Mouse (Mus musculus) cerebellum, postnatal 4 days (tissue): ENCODE measurements around the gene Gm10382.

ENCODE experiments used
- DNase-seq, 2 experiments: peaks; one replicate each; pipeline ENCODE4 v3.0.0; 2022; ENCODE audit warnings: low spot score in 2 of 2, mixed read lengths in 1 of 2

The Gm10382 gene

GRCm38 (mm10) chr5:125389131-125389578 is at the start of gene Gm10382:
Gene Gm10382, plus strand, starts transcription at chr5:125389322.
- peak; percentile 58 to 77 for DNase-seq

DNA sequence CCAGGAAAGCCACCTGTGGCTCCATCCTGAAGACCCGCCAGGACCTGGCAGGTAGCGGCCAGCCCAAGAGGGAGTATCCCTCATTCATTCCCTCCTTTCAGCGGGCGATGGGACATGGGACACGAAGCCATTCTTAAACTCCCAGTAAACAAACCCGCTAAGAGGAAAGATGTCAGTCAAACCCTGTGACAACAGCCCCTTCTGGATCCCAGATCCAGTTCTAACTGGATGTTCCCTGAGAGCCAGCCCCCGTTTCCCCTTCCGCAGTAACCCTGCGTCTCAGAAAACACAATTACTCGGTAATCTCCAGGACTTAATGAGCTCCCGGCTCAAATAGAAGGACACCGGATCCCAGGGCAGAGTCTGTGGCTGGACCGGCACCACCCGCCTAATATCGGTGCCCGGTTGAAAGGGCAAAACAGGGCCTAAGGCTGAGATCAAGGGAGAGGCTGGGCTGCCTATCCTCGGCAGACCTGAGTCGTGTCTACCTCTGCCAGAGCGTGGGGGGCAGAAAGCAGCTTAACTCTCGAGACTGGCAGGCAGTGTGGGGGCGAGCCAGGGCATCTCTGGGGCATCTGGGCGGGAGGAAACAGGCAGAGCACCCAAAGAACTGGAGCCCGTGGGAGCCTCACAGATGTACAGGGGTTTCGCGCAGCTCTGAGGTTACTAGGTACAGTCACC is 49.1 kb upstream of the Gm10382 start:
- DNase-seq: no peak

DNA sequence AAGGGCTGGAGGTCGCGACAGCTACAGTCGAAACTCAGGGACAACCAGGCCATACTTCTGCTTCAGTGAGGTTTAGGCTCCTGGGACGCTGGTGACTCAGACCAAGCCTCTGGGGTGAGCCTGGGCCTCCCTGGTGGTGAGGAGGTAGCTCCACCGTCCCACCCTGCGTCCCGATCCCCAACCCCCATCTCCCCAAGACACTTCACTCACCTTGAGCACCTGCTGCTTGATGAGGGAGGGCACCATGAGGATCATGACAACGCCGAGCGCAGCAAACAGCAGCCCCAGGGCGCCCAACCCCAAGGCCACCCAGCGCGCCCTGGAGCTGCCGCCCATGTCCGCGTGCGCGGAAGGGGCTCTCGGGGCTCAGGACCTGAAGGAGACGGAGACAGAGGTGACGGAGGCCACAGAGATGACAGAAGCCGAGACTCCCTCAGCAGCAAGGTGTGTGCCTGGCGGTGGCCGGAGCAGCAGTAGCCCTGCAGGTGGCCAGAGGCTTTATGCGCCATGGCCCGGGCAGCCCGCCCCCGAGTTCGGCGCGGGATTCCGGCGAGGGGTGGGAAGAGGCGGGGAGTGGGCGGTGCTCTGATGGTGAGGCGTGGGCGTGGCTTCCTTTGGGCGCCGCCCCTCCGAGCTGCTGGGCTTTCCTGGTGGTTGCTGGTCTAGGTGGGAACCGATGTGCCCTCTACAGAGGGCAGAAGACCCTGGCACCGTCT is 48.4 kb upstream of the Gm10382 start, which contains the start of gene Scarb1:
Scarb1 (minus strand) TSS at position 548 of the 716 bp plus-strand sequence.
- peak; percentile 66 to 83 for DNase-seq

DNA sequence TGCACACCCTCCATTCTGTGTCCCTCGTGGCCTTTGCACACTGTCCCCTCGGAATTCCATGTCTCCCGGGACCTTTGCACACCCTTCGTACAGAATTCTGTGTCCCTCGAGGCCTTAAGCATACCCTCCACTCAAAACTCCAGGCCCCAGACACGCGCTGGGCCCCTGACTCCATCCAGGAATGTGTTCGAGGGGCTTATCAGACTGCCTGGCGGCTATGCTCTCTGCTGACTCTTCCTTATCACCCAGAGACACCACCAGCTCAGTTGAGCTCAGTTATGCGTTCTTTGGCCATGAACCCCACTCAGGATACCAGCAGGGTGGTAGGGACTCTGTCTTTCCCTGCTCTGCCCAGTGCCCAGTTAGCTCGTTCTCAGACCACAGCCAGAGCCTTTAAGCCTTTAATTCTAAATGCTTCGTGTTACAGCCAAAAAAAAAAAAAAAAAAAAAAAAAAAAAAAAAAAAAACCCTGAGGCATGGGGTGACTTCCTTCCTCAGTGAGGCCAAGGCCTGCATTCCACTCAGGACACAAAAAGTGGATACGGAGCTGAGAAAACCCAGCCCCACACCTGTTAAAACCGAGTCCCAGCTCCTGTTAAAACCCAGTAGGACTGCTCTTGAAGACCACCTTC is 47.5 kb upstream of the Gm10382 start:
- no peak for DNase-seq

DNA sequence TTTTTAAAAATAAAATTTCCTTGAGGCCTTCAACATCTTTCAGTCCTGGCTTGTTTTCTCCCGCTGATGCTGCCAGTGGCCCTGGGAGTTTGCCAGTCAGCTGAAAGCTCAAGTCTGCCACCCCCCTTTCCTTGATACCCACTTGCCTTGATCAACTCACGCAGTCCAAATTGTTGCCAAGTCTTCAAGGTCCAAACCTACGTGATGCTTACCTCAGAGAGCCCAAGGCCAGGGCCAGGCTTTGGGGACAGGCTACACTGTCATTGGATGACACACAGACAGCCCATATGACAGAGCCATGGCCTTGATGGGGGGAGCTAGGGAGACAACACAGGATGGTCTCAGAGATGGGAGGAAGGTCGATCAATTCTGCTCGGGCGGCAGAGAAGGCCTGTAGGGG is 44.8 kb upstream of the Gm10382 start:
- no peak for DNase-seq

DNA sequence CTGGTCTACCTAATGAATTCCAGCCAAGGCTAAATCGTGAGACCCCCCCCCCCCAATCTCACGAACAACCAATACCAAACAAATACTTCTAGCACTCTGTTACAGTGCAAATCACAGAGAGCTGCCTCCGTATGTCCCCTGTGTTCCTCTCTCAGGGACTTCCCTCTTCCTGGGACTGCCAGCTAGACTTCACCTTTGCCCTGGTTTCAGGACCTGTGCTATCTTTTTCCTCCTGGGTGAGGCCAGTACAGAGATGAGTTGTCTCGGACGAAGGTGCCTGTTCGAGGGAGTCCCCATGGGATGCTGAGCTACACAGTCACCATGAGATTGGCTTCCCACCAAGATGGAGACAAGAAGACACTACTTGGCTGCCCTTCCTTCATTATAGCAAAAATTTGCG is 41.1 kb upstream of the Gm10382 start:
- no peak for DNase-seq

- peak in 1 of 2 experiments; percentile 62 for DNase-seq
These were observed 40.6 kb upstream of the Gm10382 start for GRCm38 (mm10) chr5:125348487-125348886.

DNA sequence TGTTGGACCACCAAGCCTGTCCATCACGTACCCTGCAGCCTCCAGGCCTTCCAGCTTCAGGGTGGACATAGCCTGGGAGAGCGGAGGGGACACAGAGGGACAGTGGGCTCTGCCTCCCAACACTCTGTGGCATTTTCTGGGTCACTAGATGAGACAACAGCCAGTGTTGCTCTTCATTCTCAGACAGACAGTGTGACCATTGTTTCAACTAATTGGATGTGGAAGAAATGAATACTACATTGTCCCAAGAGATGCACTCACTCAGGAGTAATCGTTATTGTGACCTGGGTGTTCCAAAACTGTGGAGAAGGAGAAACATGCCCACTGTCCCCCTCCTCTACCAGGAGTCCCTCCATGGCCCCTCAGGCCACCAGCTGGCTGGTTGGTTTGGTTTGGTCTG is 39.7 kb upstream of the Gm10382 start:
- no peak for DNase-seq

GRCm38 (mm10) chr5:125351057-125351456 is 38.1 kb upstream of the Gm10382 start:
- DNase-seq: no peak

- DNase-seq: no peak
These were observed 37.2 kb upstream of the Gm10382 start for GRCm38 (mm10) chr5:125351939-125352338.

GRCm38 (mm10) chr5:125352781-125353294 is 36.3 kb upstream of the Gm10382 start:
- no peak for DNase-seq

DNA sequence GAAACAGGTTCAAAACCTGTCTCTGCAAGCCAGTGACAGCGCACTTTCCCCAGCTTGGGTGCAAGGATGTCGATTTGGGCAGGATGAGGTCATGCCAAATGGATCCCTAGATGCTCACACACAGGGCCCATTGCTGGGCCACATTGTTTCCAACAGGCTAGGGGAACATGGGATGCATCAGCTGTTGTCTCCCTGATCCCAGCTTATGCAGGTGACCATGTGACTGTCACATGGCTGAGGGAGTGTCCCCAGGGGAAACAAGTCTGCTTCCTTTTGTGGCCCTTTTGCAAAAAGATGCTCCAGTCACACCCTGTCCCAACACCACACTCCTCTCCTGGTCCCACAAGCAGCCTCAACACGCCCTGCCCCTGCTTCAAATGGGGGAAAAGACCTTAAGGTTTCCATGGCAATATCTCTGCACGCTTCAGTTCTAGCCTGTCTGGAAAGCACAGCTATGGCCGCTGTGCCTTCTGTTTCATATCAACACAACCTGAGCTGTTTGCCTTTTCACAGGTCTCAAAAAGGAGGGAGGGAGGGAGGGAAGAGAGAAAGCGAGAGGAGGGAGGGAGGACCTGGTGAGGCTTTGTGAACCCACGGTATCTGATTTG is 34.1 kb upstream of the Gm10382 start:
- no peak for DNase-seq

GRCm38 (mm10) chr5:125355650-125356049 is 33.5 kb upstream of the Gm10382 start:
- no peak for DNase-seq

GRCm38 (mm10) chr5:125357543-125358269 is 31.4 kb upstream of the Gm10382 start:
- DNase-seq: no peak

GRCm38 (mm10) chr5:125358270-125358608 is 30.9 kb upstream of the Gm10382 start:
- DNase-seq: no peak

GRCm38 (mm10) chr5:125360566-125360965 is 28.6 kb upstream of the Gm10382 start:
- DNase-seq: peak in 1 of 2 experiments; percentile 50

DNA sequence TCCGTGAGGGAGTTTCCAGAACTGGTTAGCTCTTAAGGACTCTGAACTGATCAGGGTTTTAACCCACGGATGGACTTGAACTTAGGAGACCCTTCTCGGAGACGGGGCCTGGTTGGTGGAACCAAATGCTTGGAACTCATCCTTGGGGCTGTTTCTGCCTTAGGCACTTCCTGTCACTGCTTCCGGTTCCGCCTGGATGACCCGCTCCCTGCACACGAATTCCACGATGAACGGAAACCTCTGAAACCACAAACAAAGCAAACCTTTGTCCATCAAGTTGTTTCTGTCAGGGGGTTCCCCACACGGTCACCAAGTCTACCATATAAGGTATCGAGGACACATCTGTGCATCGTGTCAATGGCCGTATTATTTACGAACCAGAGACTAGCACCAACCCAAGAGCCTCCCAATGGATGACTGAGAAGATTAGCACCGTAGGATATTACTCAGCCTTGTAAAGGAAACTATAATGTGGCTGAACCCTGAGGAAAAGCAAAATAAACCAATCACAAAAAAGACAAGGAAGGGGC is 28.1 kb upstream of the Gm10382 start:
- DNase-seq: no peak

- DNase-seq: no peak
These were observed 25.2 kb upstream of the Gm10382 start for GRCm38 (mm10) chr5:125363894-125364293.

DNA sequence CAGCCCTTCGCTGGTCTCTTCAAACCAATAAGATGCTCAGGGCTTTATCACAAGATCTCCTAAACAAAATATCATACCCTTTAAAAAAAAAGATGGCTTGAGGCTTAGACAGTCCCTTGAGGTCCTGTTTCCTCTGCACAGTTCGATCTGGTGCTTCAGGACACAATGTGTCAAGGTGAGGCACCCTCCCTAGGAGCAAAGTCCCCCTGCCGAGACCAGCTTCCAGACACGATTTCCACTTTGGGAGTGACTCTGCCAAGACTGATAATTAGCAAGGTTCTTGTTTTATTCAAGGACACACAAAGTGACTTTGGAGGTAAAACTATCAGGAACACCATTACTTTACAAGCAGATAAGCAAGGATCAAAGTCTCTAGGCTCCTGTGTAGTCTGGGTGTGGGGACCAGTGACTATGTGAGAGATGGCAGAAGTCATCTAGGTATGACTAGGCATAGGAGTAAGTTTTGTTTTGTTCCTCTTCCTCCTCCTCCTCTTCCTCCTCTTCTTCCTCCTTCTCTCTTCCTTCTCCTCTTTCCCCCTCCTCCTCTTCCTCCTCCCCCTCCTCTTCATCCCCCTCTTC is 24.2 kb upstream of the Gm10382 start:
- no peak for DNase-seq

DNA sequence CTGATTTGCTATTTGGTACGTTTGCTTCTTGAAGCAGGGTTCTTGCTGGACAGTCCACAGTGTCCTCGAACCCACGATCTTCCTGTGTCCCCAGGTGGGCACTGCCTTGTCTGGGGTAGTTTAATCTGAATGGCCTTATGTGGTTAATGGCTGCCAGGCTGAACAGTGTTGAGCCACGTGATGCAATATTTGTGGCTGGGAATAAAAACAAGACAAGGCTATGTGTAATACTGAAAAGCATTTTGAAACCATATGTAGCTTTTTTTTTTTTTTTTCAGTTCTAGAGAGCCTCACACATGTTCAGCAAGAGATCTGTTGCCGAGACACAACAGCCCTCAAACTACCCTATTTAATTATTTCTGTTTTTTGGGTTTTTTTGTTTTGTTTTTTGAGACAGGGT is 21.0 kb upstream of the Gm10382 start:
- no peak for DNase-seq

GRCm38 (mm10) chr5:125368568-125368967 is 20.6 kb upstream of the Gm10382 start:
- DNase-seq: peak in 1 of 2 experiments; percentile 65
